Mouse (Mus musculus): ENCODE data around the gene Foxa2. TPM values are rescaled to one million over a fixed set of nuclear protein-coding genes. Genes with fewer than 3 reads are reported as not detected.

Gene Foxa2
- polyA plus RNA-seq, 1 experiment from 2014 or later: 5.0 TPM

GRCm38 (mm10) chr2:148036611-148037160 lies 10.1 kb downstream of the Foxa2 start:
- Histone ChIP-seq H3K9ac (no peak overlapping the region), H3K4me1 (no peaks in the 10 kb centered on the region), H3K27ac (no peak overlapping the region), H3K9me3 (replicated peaks) (no peaks in the 10 kb centered on the region), H3K4me3 (no peak overlapping the region), H3K27me3 (replicated peaks) (peaks cover 94% of the 10 kb centered on the region), H3K36me3 (no peaks in the 10 kb centered on the region), H3K4me2 (no peak overlapping the region)
- ATAC-seq: no peak
- WGBS (ENCODE audit: insufficient replicate concordance): 4% methylated on average over 4 of the region's 4 CpGs

- H3K36me3 ChIP-seq: no peaks in the 10 kb centered on the region
- H3K4me3 ChIP-seq: no peak overlapping the region
- peak overlapping the region; percentile 40 for H3K4me2 ChIP-seq
- no peak overlapping the region for H3K27ac ChIP-seq
- H3K4me1 ChIP-seq: no peaks in the 10 kb centered on the region
- 13% methylated on average over 6 of the region's 6 CpGs for WGBS (ENCODE audit: insufficient replicate concordance)
- H3K27me3 ChIP-seq (replicated peaks): peaks cover 83% of the 10 kb centered on the region
- no peak for ATAC-seq
- no peak overlapping the region for H3K9ac ChIP-seq
- H3K9me3 ChIP-seq (replicated peaks): no peaks in the 10 kb centered on the region
Observed at GRCm38 (mm10) chr2:148030991-148031675, 15.6 kb downstream of the Foxa2 start.

GRCm38 (mm10) chr2:148030613-148030935 lies 16.2 kb downstream of the Foxa2 start:
- no peaks in the 10 kb centered on the region for H3K4me1 ChIP-seq
- peak overlapping the region; percentile 40 for H3K4me2 ChIP-seq
- no peak for ATAC-seq
- H3K27me3 ChIP-seq (replicated peaks): peaks cover 78% of the 10 kb centered on the region
- H3K4me3 ChIP-seq: no peak overlapping the region
- no peaks in the 10 kb centered on the region for H3K36me3 ChIP-seq
- 3% methylated on average over 11 of the region's 11 CpGs for WGBS (ENCODE audit: insufficient replicate concordance)
- no peaks in the 10 kb centered on the region for H3K9me3 ChIP-seq (replicated peaks)
- no peak overlapping the region for H3K9ac ChIP-seq
- H3K27ac ChIP-seq: no peak overlapping the region

- H3K9ac ChIP-seq: no peak overlapping the region
- H3K4me3 ChIP-seq: no peak overlapping the region
- no peaks in the 10 kb centered on the region for H3K9me3 ChIP-seq (replicated peaks)
- 7% methylated on average over 21 of the region's 21 CpGs for WGBS (ENCODE audit: insufficient replicate concordance)
- peak overlapping the region; percentile 40 for H3K4me2 ChIP-seq
- peaks cover 72% of the 10 kb centered on the region for H3K27me3 ChIP-seq (replicated peaks)
- H3K27ac ChIP-seq: no peak overlapping the region
- no peaks in the 10 kb centered on the region for H3K36me3 ChIP-seq
- ATAC-seq: peak; percentile 44; the same call in 1 of the 2 replicates
- H3K4me1 ChIP-seq: no peaks in the 10 kb centered on the region
Observed at GRCm38 (mm10) chr2:148029751-148030612, 16.8 kb downstream of the Foxa2 start.

- H3K27me3 ChIP-seq (replicated peaks): peaks cover 70% of the 10 kb centered on the region
Observed at GRCm38 (mm10) chr2:148029050-148029608, 17.6 kb downstream of the Foxa2 start.

GRCm38 (mm10) chr2:148026366-148026765 lies 20.4 kb downstream of the Foxa2 start:
- H3K4me2 ChIP-seq: no peak overlapping the region
- H3K4me1 ChIP-seq: 0 out of 2 replicates have a peak, but pooled peaks cover 3% of the 10 kb centered on the region
- no peaks in the 10 kb centered on the region for H3K9me3 ChIP-seq (replicated peaks)
- 60% methylated on average over 1 of the region's 1 CpGs for WGBS (ENCODE audit: insufficient replicate concordance)
- H3K4me3 ChIP-seq: no peak overlapping the region
- H3K36me3 ChIP-seq: no peaks in the 10 kb centered on the region
- H3K9ac ChIP-seq: no peak overlapping the region
- H3K27me3 ChIP-seq (replicated peaks): peaks cover 61% of the 10 kb centered on the region
- no peak for ATAC-seq
- no peak overlapping the region for H3K27ac ChIP-seq

More at GRCm38 (mm10) chr2:148029050-148029608, 17.6 kb downstream of the Foxa2 start:
- Histone ChIP-seq H3K4me1 (no peaks in the 10 kb centered on the region), H3K27ac (no peak overlapping the region), H3K9me3 (replicated peaks) (no peaks in the 10 kb centered on the region), H3K4me2 (no peak overlapping the region), H3K4me3 (no peak overlapping the region), H3K9ac (no peak overlapping the region), H3K36me3 (no peaks in the 10 kb centered on the region)
- 26% methylated on average over 9 of the region's 9 CpGs for WGBS (ENCODE audit: insufficient replicate concordance)
- ATAC-seq: no peak

GRCm38 (mm10) chr2:148025481-148025880 lies 21.3 kb downstream of the Foxa2 start:
- peak overlapping the region; percentile 36; the same call in 1 of the 2 replicates for H3K27ac ChIP-seq
- H3K9ac ChIP-seq: no peak overlapping the region
- no peak for ATAC-seq
- H3K9me3 ChIP-seq (replicated peaks): no peaks in the 10 kb centered on the region
- H3K4me2 ChIP-seq: no peak overlapping the region
- H3K27me3 ChIP-seq (replicated peaks): peaks cover 53% of the 10 kb centered on the region
- no peaks in the 10 kb centered on the region for H3K36me3 ChIP-seq
- H3K4me3 ChIP-seq: no peak overlapping the region
- WGBS (ENCODE audit: insufficient replicate concordance): 27% methylated on average over 2 of the region's 2 CpGs
- 0 out of 2 replicates have a peak, but pooled peaks cover 3% of the 10 kb centered on the region for H3K4me1 ChIP-seq

GRCm38 (mm10) chr2:148024268-148024935 lies 22.4 kb downstream of the Foxa2 start:
- Histone ChIP-seq H3K9me3 (replicated peaks) (no peaks in the 10 kb centered on the region), H3K4me1 (0 out of 2 replicates have a peak, but pooled peaks cover 3% of the 10 kb centered on the region), H3K27ac (peak overlapping the region; percentile 40; the same call in 1 of the 2 replicates), H3K4me3 (no peak overlapping the region), H3K9ac (no peak overlapping the region), H3K36me3 (no peaks in the 10 kb centered on the region), H3K27me3 (replicated peaks) (peaks cover 42% of the 10 kb centered on the region), H3K4me2 (no peak overlapping the region)
- peak; percentile 59; the same call in 1 of the 2 replicates for ATAC-seq
- 64% methylated on average over 9 of the region's 9 CpGs for WGBS (ENCODE audit: insufficient replicate concordance)

GRCm38 (mm10) chr2:148023340-148023806 lies 23.4 kb downstream of the Foxa2 start:
- no peaks in the 10 kb centered on the region for H3K36me3 ChIP-seq
- H3K9ac ChIP-seq: no peak overlapping the region
- peak overlapping the region; percentile 5 for H3K27ac ChIP-seq
- peaks cover 37% of the 10 kb centered on the region for H3K27me3 ChIP-seq (replicated peaks)
- no peaks in the 10 kb centered on the region for H3K9me3 ChIP-seq (replicated peaks)
- peak overlapping the region; percentile 17; the same call in 1 of the 2 replicates for H3K4me2 ChIP-seq
- H3K4me1 ChIP-seq: 0 out of 2 replicates have a peak, but pooled peaks cover 3% of the 10 kb centered on the region
- WGBS (ENCODE audit: insufficient replicate concordance): 35% methylated on average over 12 of the region's 12 CpGs
- no peak; the same call in 1 of the 2 replicates for ATAC-seq
- no peak overlapping the region for H3K4me3 ChIP-seq

GRCm38 (mm10) chr2:148021919-148022570 lies 24.7 kb downstream of the Foxa2 start:
- H3K4me1 ChIP-seq: 0 out of 2 replicates have a peak, but pooled peaks cover 3% of the 10 kb centered on the region
- H3K36me3 ChIP-seq: no peaks in the 10 kb centered on the region
- H3K27ac ChIP-seq: peak overlapping the region; percentile 20; the same call in 1 of the 2 replicates
- H3K4me3 ChIP-seq: no peak overlapping the region
- no peak overlapping the region for H3K9ac ChIP-seq
- no peak for ATAC-seq
- H3K9me3 ChIP-seq (replicated peaks): no peaks in the 10 kb centered on the region
- WGBS (ENCODE audit: insufficient replicate concordance): 34% methylated on average over 5 of the region's 5 CpGs
- peaks cover 26% of the 10 kb centered on the region; the same call in 1 of the 2 replicates for H3K27me3 ChIP-seq (replicated peaks)
- H3K4me2 ChIP-seq: no peak overlapping the region

- Histone ChIP-seq H3K9ac (no peak overlapping the region), H3K9me3 (replicated peaks) (no peaks in the 10 kb centered on the region), H3K27me3 (replicated peaks) (peaks cover 23% of the 10 kb centered on the region; the same call in 1 of the 2 replicates), H3K4me2 (no peak overlapping the region), H3K27ac (no peak overlapping the region), H3K4me1 (0 out of 2 replicates have a peak, but pooled peaks cover 3% of the 10 kb centered on the region), H3K36me3 (no peaks in the 10 kb centered on the region), H3K4me3 (no peak overlapping the region)
- 48% methylated on average over 9 of the region's 9 CpGs for WGBS (ENCODE audit: insufficient replicate concordance)
- ATAC-seq: no peak
Observed at GRCm38 (mm10) chr2:148021016-148021415, 25.8 kb downstream of the Foxa2 start.

All from liver, embryonic 12.5 days (tissue).